Mouse (Mus musculus) erythroblast, embryonic 14.5 days (primary cell): Measurements from ENCODE around the gene Cct3.
"Not testable (repeated sequence)": the region's sequence is repeated elsewhere in the genome, so short reads cannot be mapped to it uniquely, and the experiment has no call there.

Source experiments
- GATA1 ChIP-seq: IDR thresholded peaks from 2 replicates; pipeline ENCODE4 v1.6.1; 2012; ENCODE audit warnings: low read length, inconsistent platforms, mixed read lengths
- TAL1 ChIP-seq: IDR thresholded peaks from 3 replicates; pipeline ENCODE4 v1.6.1; 2012; ENCODE audit warnings: low read length, inconsistent platforms, mixed read lengths

- not testable (repeated sequence) for TF ChIP-seq GATA1, TAL1
These were observed 15.6 kb upstream of the Cct3 start for GRCm38 (mm10) chr3:88281141-88281916.
